Mouse (Mus musculus) lung, postnatal 14 days (tissue): ENCODE measurements around the gene Lrrn4.

Source experiments
- DNase-seq: peaks from one replicate; pipeline ENCODE4 v3.0.0; 2021

Lrrn4 gene

GRCm38 (mm10) chr2:132880844-132881645 lies at the start of gene Lrrn4:
Gene Lrrn4 (minus strand): TSS chr2:132880891.
- DNase-seq: no peak

GRCm38 (mm10) chr2:132928999-132929398 lies 48.3 kb upstream of the Lrrn4 start:
- DNase-seq: no peak

GRCm38 (mm10) chr2:132927871-132928270 lies 47.2 kb upstream of the Lrrn4 start:
- DNase-seq: no peak

GRCm38 (mm10) chr2:132927298-132927697 lies 46.6 kb upstream of the Lrrn4 start:
- no peak for DNase-seq

- no peak for DNase-seq
These were observed 42.8 kb upstream of the Lrrn4 start for GRCm38 (mm10) chr2:132923290-132924085.

GRCm38 (mm10) chr2:132922076-132922873 lies 41.6 kb upstream of the Lrrn4 start:
- no peak for DNase-seq

GRCm38 (mm10) chr2:132914785-132915184 lies 34.1 kb upstream of the Lrrn4 start:
- no peak for DNase-seq

- peak; percentile 44 for DNase-seq
These were observed 26.1 kb upstream of the Lrrn4 start for GRCm38 (mm10) chr2:132906763-132907162.

GRCm38 (mm10) chr2:132904961-132905360 lies 24.3 kb upstream of the Lrrn4 start:
- DNase-seq: no peak

- DNase-seq: peak; percentile 59
These were observed 22.8 kb upstream of the Lrrn4 start for GRCm38 (mm10) chr2:132903498-132903897.

- DNase-seq: no peak
These were observed 21.4 kb upstream of the Lrrn4 start for GRCm38 (mm10) chr2:132902056-132902455.

GRCm38 (mm10) chr2:132901636-132902035 lies 20.9 kb upstream of the Lrrn4 start:
- DNase-seq: no peak

- DNase-seq: no peak
These were observed 19.9 kb upstream of the Lrrn4 start for GRCm38 (mm10) chr2:132900596-132900995.

GRCm38 (mm10) chr2:132898211-132898610 lies 17.5 kb upstream of the Lrrn4 start:
- DNase-seq: no peak

GRCm38 (mm10) chr2:132893826-132894225 lies 13.1 kb upstream of the Lrrn4 start:
- DNase-seq: no peak

GRCm38 (mm10) chr2:132885312-132885711 lies 4.6 kb upstream of the Lrrn4 start:
- DNase-seq: no peak

GRCm38 (mm10) chr2:132884303-132884967 lies 3.7 kb upstream of the Lrrn4 start:
- no peak for DNase-seq

- DNase-seq: peak; percentile 17
These were observed 1.2 kb downstream of the Lrrn4 start for GRCm38 (mm10) chr2:132879261-132880044.

- DNase-seq: no peak
These were observed 3.7 kb downstream of the Lrrn4 start for GRCm38 (mm10) chr2:132876991-132877390.

GRCm38 (mm10) chr2:132873657-132874326 lies 6.9 kb downstream of the Lrrn4 start:
- DNase-seq: no peak

GRCm38 (mm10) chr2:132871663-132872062 lies 9.0 kb downstream of the Lrrn4 start:
- DNase-seq: no peak
